Mouse (Mus musculus): ENCODE results near the gene Amh.

The Amh gene

GRCm38 (mm10) chr10:80785963-80786362 is 19.1 kb upstream of the Amh start:
- DNase-seq (ENCODE audit: low spot score) = no peak

DNA sequence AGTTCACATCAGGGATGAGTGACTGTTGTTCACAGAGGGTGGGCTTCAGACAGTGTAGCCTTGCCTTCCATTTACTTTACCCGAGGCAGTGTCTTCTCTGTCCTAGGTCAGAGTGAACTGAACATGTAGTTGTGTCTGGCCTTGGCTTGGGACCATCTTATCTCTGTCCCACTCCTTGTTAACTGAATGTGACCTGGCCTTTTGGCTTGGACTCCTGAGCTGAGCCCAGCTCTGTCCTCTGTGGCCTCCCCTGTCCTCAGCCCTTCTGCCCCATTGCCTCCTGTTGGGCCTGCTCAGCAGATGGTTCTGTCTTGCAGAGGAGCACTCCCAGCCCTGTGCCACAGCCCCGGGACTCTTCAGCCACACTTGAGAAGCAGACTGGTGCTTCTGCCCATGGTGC is 17.5 kb upstream of the Amh start:
- DNase-seq (ENCODE audit: low spot score) = no peak

DNA sequence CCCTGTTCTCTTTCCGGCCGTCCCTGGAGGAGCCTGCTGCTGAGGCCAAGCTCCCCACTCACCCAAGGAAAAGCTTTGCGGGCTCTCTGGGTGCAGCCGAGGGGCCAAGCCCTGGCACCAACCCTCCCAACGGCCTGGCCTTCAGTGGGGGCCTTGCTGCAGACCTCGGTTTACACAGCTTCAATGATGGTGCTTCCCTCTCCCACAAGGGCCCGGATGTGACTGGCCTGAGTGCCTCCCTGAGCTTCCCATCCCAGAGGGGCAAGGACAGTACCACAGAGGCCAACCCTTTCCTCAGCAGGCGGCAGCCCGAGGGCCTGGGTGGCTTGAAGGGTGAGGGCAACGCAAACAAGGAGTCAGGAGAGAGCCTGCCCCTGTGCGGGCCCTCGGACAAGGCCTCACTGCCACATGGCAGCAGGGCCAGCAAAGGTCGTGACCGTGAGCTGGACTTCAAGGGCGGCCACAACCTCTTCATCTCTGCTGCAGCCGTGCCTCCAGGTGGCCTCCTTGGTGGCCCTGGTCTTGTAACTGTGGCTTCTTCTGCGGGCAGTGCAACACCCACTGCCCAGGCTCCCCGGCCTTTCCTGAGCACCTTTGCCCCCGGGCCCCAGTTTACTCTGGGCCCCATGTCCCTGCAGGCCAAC is 14.2 kb upstream of the Amh start:
- no peak for DNase-seq (ENCODE audit: low spot score)

- DNase-seq (ENCODE audit: low spot score) = no peak
These were observed 13.4 kb upstream of the Amh start for GRCm38 (mm10) chr10:80791476-80792174.

DNA sequence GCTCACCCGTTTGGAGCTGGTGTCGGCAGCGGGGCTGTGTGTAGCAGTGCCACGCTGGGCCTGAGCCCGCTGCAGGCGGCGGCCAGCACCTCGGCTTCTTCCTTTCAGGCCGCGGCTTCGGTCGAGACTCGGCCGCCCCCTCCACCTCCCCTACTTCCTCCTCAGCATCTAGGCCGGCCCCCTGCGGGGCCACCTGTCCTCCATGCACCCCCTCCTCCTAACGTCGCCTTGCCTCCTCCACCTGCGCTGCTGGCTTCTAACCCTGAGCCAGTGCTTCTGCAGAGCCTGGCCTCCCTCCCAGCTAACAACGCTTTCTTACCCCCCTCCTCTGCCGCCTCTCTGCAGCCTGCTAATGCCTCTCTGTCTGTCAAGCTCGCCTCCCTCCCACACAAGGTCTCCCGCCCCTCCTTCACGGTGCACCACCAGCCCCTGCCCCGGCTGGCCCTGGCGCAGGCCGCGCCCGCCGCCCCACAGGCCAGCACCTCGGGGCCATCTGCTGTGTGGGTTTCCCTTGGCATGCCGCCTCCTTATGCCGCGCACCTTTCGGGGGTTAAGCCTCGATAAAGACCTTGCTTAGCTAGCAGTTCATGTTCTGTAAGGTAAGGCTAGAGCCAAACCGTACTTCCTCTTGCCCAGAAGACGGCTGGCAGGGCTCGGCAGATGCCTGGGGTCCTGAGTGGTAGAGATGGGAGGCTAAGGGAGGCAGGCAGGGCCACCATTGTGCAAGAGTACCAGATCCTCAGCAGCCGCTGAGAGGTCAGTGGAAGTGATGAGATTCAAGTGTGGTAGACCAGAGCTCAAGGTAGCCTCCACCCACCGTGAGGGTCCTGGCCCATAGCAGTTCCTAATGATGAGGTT is 12.6 kb upstream of the Amh start:
- DNase-seq (ENCODE audit: low spot score) = peak; percentile 53

DNA sequence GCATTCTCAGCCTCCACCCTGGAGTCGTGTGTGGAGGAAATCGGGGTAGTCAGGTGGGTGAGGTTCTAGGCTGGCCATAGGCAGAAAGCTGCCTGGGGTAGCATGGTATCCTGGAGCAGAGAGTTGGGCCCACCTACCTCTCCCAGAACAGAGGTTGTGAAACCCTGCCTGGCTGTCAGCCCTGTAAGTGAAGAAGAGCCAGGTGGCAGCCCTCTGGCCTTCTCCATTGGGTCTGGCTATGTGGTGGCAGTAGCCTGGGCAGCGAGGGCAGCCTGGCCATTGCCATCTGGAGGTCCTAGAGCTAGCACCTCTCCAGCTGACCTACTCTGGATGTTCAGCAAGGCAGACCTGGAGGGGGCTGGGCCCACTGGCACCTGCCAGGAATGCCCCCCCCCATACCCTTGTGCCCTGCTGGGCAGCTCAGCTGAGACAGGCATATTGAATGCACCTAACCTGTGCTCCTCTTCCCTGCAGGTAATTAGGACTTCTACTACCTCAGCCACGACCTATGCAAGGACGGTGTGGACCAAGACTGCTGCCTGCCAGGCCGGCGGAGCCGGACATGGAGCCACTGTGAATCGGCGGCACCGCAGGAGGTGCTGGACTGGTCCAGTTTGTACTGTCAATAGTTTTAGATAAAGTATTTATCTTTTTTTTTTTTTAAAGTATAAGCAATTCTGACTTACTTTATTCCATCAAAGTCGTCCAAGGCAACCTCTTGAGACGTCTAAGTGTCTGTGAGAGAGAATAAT is 11.8 kb upstream of the Amh start:
- no peak for DNase-seq (ENCODE audit: low spot score)

- DNase-seq (ENCODE audit: low spot score) = no peak
These were observed 11.2 kb upstream of the Amh start for GRCm38 (mm10) chr10:80793803-80794202.

DNA sequence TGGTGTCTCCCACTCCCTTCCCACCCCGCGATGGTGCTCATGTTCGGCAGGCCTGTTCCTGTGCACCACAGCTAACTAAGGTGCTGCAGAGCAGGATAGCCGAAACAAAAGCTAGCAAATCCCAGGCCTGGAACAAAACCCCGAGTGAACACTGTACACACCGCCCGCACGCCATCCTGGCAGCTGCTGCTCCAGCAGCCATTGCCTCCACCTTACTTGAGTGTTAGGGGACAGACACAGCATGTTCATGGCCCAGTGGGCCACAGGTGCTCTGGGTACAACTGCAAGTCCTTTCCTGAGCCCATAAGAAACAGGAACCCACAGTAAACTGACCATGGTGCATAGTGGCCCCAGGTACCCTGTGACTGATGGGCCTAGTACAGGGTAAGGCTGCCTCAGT is 10.3 kb upstream of the Amh start:
- no peak for DNase-seq (ENCODE audit: low spot score)

DNA sequence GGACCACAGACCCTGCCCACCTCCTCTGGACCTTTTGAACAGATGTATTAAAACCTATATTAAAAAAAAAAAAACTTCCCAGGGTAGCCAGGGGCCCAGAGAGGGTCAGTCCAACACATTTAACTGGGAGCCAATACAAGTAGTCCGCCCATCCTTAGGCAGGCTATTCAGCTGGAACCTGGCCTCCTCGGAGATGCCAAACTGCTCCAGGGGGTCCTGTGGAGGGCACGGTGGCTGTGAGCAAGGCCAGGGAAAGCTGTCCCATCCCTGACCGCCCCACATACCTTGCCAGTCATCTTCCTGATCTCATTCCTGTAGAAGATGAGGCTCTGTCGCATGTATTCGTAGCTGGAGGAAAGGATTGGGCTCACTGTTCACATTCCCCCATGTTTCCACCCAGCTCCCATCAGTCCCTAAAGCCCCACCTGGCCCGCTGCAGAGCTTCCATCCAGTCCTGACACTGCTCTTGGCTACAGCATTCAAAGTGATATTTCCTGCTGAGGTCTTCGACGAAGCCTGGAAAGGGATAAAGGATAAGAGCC is 8.7 kb upstream of the Amh start:
- DNase-seq (ENCODE audit: low spot score) = no peak

GRCm38 (mm10) chr10:80797186-80798149 is 7.6 kb upstream of the Amh start:
- DNase-seq (ENCODE audit: low spot score) = no peak

DNA sequence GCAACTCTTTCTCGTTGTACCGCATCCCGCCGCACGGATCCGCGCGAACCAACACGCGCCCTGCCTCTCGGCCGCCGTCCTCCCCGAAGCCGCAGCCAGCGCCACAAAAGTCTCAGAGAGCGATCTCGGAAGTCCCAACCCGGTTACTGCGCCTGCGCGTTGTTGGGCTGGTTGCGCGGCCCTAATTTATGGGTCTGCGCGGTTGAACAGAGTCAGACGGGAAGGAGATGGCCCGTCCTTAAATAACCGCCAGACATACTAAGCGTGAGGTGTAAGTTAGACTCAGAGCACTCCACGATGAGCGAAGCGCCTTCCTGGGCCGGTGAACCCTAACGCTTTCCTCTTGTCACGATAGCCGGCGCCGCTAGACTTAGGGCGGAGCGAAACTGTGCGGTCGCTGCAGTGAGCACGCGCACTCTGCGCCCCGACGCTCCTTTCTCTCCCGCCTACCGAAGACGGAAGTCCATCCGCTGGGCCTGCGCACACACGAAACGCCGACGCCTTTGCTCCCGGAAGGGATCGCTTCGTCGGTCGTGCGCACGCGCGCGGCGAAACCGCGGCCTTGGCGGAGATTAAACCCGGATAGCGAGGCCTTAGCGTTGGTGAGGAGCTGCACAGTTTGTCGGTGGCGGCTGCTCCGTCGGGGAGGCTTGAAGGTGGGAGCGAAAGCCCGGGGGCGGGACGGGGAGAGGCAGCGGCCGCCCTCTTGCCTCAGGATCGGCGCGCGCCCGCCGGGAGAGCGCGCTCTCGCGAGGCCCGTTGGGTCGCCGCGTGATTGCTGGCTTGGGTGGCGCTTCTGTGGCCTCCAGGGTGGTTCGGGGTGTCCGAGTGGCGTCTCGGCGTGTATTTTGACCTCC is 6.7 kb upstream of the Amh start, which contains the start of the genes Sf3a2 and Plekhj1:
Sf3a2 (plus strand) TSS at position 49 of the 857 bp plus-strand sequence.
Plekhj1 (minus strand) TSS at position 477 of the 857 bp plus-strand sequence.
- peak; percentile 93 for DNase-seq (ENCODE audit: low spot score)

- DNase-seq (ENCODE audit: low spot score) = no peak
These were observed 5.9 kb upstream of the Amh start for GRCm38 (mm10) chr10:80799070-80799566.

GRCm38 (mm10) chr10:80802204-80802912 is 2.7 kb upstream of the Amh start:
- no peak for DNase-seq (ENCODE audit: low spot score)

- DNase-seq (ENCODE audit: low spot score) = no peak
These were observed 2.0 kb upstream of the Amh start for GRCm38 (mm10) chr10:80802996-80803395.

- no peak for DNase-seq (ENCODE audit: low spot score)
These were observed 703 bp upstream of the Amh start for GRCm38 (mm10) chr10:80804340-80804739.

DNA sequence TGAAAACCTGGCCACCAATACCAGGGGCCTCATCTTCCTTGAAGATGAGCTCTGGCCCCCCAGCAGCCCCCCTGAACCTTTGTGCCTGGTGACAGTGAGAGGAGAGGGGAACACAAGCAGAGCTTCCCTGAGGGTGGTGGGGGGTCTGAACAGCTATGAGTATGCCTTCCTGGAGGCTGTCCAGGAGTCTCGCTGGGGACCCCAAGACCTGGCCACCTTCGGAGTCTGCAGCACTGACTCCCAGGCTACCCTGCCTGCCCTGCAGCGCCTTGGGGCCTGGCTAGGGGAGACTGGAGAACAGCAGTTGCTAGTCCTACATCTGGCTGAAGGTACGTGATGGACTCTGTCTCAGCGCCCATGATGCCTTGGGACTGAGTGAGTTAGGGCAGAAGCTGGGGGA is 279 bp downstream of the Amh start:
- no peak for DNase-seq (ENCODE audit: low spot score)

DNA sequence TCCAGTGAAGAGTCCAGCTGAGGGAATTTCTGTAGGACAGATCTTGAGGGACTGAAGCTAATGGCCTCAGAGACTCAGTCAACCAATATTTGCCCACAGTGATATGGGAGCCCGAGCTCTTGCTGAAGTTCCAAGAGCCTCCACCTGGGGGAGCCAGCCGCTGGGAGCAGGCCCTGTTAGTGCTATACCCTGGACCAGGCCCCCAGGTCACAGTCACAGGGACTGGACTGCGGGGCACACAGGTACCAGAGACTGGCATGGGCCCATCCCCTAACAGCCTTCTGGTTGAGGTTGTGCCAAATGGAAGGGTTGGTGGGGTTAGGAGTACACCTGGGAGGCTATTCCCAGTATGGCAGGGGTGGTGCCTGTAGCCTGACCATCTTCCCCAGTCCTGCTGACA is 882 bp downstream of the Amh start:
- DNase-seq (ENCODE audit: low spot score) = peak; percentile 78

DNA sequence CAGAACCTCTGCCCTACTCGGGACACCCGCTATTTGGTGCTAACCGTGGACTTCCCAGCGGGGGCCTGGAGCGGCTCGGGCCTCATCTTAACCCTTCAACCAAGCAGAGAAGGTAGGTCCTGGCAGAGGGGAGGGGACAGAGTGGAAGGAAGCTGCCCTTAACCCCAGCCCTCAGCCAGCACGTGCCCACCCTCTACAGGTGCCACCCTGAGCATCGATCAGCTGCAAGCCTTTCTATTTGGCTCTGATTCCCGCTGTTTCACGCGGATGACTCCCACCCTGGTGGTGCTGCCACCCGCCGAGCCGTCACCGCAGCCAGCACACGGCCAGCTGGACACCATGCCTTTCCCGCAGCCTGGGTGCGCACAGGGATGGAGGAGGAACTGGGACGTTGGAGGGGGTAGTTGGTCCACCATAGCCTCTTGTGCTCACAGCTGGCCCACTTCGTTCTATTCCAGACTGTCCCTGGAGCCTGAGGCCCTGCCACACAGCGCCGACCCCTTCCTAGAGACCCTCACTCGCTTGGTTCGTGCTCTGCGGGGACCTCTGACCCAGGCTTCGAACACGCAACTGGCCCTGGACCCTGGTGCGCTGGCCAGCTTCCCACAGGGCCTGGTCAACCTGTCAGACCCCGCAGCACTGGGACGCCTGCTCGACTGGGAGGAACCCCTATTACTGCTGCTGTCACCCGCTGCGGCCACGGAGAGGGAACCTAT is 1.5 kb downstream of the Amh start:
- DNase-seq (ENCODE audit: low spot score) = no peak
